ENCODE assay signal across 16 mouse cellular contexts in genomic region chr3:71545821-71546220, GRCm38 (mm10).
"Had no signal": no experiment of that assay in that cellular context is flagged by ENCODE, and none has a peak within 500 bp of the region (broad histone marks: within the 10 kb centered on the region; RNA-seq: fewer than 3 reads in every experiment).

No protein-coding gene starts in this region.

- DNase-seq: retina, postnatal 1 day; right cerebral cortex, adult 18-20 months; right cerebral cortex, postnatal 14 days; right cerebral cortex, postnatal 25 days; right cerebral cortex, postnatal 4 days; spleen, adult 18-20 months; thymus, adult 18-20 months; thymus, adult 2 months; thymus, postnatal 14 days; thymus, postnatal 25 days; thymus, postnatal 36 days; thymus, postnatal 4 days had no signal

- H3K27me3 ChIP-seq: neural tube, embryonic 13.5 days; neural tube, embryonic 15.5 days; stomach, embryonic 15.5 days had no signal

- H3K36me3 ChIP-seq: neural tube, embryonic 13.5 days; neural tube, embryonic 15.5 days; stomach, embryonic 15.5 days had no signal

- H3K27ac ChIP-seq: neural tube, embryonic 13.5 days; neural tube, embryonic 15.5 days; stomach, embryonic 15.5 days; stomach, postnatal 0 days had no signal

- H3K9ac ChIP-seq: neural tube, embryonic 13.5 days; neural tube, embryonic 15.5 days; stomach, embryonic 15.5 days had no signal

- H3K9me3 ChIP-seq: neural tube, embryonic 13.5 days; neural tube, embryonic 15.5 days; stomach, embryonic 15.5 days had no signal

- H3K4me3 ChIP-seq: neural tube, embryonic 13.5 days; neural tube, embryonic 15.5 days; stomach, embryonic 15.5 days had no signal

- H3K4me2 ChIP-seq: neural tube, embryonic 13.5 days; neural tube, embryonic 15.5 days; stomach, embryonic 15.5 days had no signal

- H3K4me1 ChIP-seq: neural tube, embryonic 13.5 days; neural tube, embryonic 15.5 days; stomach, embryonic 15.5 days had no signal
